Mouse (Mus musculus) hindlimb bud, embryonic 11.5 days (tissue): ENCODE measurements around the gene Arxes2.
A peak's percentile ranks its signal among the peaks of the same experiment; 100 is the strongest.
"Not testable (repeated sequence)": the region's sequence is repeated elsewhere in the genome, so short reads cannot be mapped to it uniquely, and the experiment has no call there.

Experiments used
- DNase-seq: peaks from one replicate; pipeline ENCODE4 v3.0.0-alpha.2; 2012; ENCODE audit warnings: low read depth, low spot score; ENCODE audit errors: extremely low spot score

The Arxes2 gene

GRCm38 (mm10) chrX:135993664-135994119 lies at the start of gene Arxes2:
Arxes2 (plus strand) TSS chrX:135993824.
- not testable (repeated sequence) for DNase-seq

GRCm38 (mm10) chrX:135948699-135949437 lies 44.8 kb upstream of the Arxes2 start:
- DNase-seq: no peak

- no peak for DNase-seq
Observed at GRCm38 (mm10) chrX:135956988-135957690, 36.5 kb upstream of the Arxes2 start.

GRCm38 (mm10) chrX:135957691-135958081 lies 35.9 kb upstream of the Arxes2 start:
- no peak for DNase-seq

- no peak for DNase-seq
Observed at GRCm38 (mm10) chrX:135958589-135959225, 34.9 kb upstream of the Arxes2 start.

- no peak for DNase-seq
Observed at GRCm38 (mm10) chrX:135959536-135959935, 34.1 kb upstream of the Arxes2 start.

- no peak for DNase-seq
Observed at GRCm38 (mm10) chrX:135962342-135962741, 31.3 kb upstream of the Arxes2 start.

GRCm38 (mm10) chrX:135963130-135963529 lies 30.5 kb upstream of the Arxes2 start:
- no peak for DNase-seq

- peak; percentile 20 for DNase-seq
Observed at GRCm38 (mm10) chrX:135963629-135964028, 30.0 kb upstream of the Arxes2 start.

GRCm38 (mm10) chrX:135973597-135974423 lies 19.8 kb upstream of the Arxes2 start:
- no peak for DNase-seq

GRCm38 (mm10) chrX:135974424-135975225 lies 19.0 kb upstream of the Arxes2 start:
- no peak for DNase-seq

GRCm38 (mm10) chrX:135975226-135975552 lies 18.4 kb upstream of the Arxes2 start:
- DNase-seq: peak; percentile 49

- no peak for DNase-seq
Observed at GRCm38 (mm10) chrX:135984539-135985260, 8.9 kb upstream of the Arxes2 start.

GRCm38 (mm10) chrX:135986267-135986666 lies 7.4 kb upstream of the Arxes2 start:
- no peak for DNase-seq

- DNase-seq: no peak
Observed at GRCm38 (mm10) chrX:135990661-135991060, 3.0 kb upstream of the Arxes2 start.

- not testable (repeated sequence) for DNase-seq
Observed at GRCm38 (mm10) chrX:135993192-135993594, 431 bp upstream of the Arxes2 start.

- DNase-seq: no peak
Observed at GRCm38 (mm10) chrX:136007199-136007843, 13.7 kb downstream of the Arxes2 start.

- DNase-seq: no peak
Observed at GRCm38 (mm10) chrX:136014392-136014791, 20.8 kb downstream of the Arxes2 start.

GRCm38 (mm10) chrX:136030331-136030730 lies 36.7 kb downstream of the Arxes2 start:
- DNase-seq: no peak
